Mouse (Mus musculus) small intestine, adult 2 months (tissue): ENCODE data around the gene Ak5. TPM values are rescaled to one million over a fixed set of nuclear protein-coding genes. Genes with fewer than 3 reads are reported as not detected.

Experiments
- H3K27ac ChIP-seq: fragments of 200-500 bp; 2 replicates; pipeline ENCODE4 v1.5.1; 2012; ENCODE audit warnings: low read depth, low read length, control low read depth, inconsistent platforms; ENCODE audit not compliant: insufficient read depth
- H3K27me3 ChIP-seq: fragments of 200-500 bp; 2 replicates; pipeline ENCODE4 v1.6.1; 2012; ENCODE audit warnings: mild to moderate bottlenecking, moderate library complexity, low read length, inconsistent platforms; ENCODE audit not compliant: control insufficient read depth, insufficient read depth
- H3K36me3 ChIP-seq: fragments of 200-500 bp; 2 replicates; pipeline ENCODE4 v1.6.1; 2012; ENCODE audit warnings: mild to moderate bottlenecking, low read length, control low read depth, inconsistent platforms; ENCODE audit not compliant: control insufficient read depth, insufficient read depth
- H3K4me1 ChIP-seq: fragments of 200-500 bp; 2 replicates; pipeline ENCODE4 v1.6.1; 2012; ENCODE audit warnings: low read length, inconsistent platforms, mixed read lengths; ENCODE audit not compliant: control insufficient read depth, insufficient read depth, insufficient read length
- H3K4me3 ChIP-seq: fragments of 200-500 bp; 2 replicates; pipeline ENCODE4 v1.5.1; 2012; ENCODE audit warnings: low read depth, mild to moderate bottlenecking, control low read depth, inconsistent platforms, low read length, moderate library complexity
- CTCF ChIP-seq: fragments of 200-500 bp; IDR thresholded peaks from 2 replicates; pipeline ENCODE4 v1.5.1; 2012; ENCODE audit warnings: low read depth, mild to moderate bottlenecking, control low read depth, inconsistent platforms, low read length, moderate library complexity, mixed read lengths; ENCODE audit not compliant: insufficient replicate concordance, insufficient read length; ENCODE audit errors: extremely low read depth
- POLR2A ChIP-seq: fragments of 200-500 bp; IDR thresholded peaks from 2 replicates; pipeline ENCODE4 v1.6.1; 2012; ENCODE audit warnings: low read depth, mild to moderate bottlenecking, control low read depth, inconsistent platforms, low read length, moderate library complexity
- WGBS: fragments of 180-500 bp; shearing (Covaris S2); methylation state at CpG from one replicate; pipeline ENCODE4 v1.1.7; 2018; 5-methylcytosine and 5-hydroxymethylcytosine counted together
- polyA plus RNA-seq: library from polyadenylated mRNA; depleted of rRNA; stranded (reverse); fragments of >200 nt; gene quantifications from 2 replicates; pipeline ENCODE4 v1.2.3, GENCODE M21; 2012

Gene Ak5
- polyA plus RNA-seq, 1 experiment, result not detected

DNA sequence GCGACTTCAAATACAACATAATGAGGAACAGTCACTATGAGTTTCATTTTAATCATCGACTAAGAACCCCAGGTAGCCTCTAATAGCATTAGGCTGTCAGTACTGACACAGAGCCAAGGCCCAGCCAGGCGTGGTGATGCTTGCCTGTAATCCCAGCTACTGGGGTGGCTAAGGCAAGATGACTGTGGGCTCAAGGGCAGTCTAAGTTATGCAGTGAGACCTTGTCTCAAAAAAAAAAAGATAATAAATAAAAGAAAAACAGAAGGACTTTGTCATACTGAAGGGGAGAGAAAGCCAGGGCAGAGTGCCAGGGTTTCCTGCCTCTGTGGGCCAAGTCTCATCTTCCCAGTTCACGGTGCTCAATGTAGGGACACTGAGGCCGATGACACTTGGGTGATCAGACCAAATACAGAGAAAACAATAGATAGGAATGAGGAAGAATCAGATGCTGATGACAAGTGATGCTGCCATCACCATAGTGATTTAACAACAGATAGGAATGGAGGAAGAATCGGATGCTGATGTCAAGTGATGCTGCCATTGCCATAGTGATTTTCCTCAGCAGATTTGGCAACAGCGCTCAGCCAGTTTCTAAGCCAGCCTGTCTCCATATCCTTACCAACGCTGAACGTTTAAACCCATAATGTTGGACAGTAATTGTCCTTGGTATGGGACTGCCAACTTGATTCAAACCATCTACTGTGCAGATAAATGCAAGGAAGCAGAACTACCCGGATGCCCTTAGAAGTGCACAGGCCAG lies 42.9 kb downstream of the Ak5 start:
- 80% methylated on average over 10 of the region's 10 CpGs for WGBS
- TF ChIP-seq CTCF, result no peak
- TF ChIP-seq POLR2A, result no peak
- no peak overlapping the region for H3K27ac ChIP-seq
- no peak overlapping the region for H3K4me3 ChIP-seq
- H3K4me1 ChIP-seq, result no peaks in the 10 kb centered on the region
- H3K36me3 ChIP-seq, result no peaks in the 10 kb centered on the region
- no peaks in the 10 kb centered on the region for H3K27me3 ChIP-seq

DNA sequence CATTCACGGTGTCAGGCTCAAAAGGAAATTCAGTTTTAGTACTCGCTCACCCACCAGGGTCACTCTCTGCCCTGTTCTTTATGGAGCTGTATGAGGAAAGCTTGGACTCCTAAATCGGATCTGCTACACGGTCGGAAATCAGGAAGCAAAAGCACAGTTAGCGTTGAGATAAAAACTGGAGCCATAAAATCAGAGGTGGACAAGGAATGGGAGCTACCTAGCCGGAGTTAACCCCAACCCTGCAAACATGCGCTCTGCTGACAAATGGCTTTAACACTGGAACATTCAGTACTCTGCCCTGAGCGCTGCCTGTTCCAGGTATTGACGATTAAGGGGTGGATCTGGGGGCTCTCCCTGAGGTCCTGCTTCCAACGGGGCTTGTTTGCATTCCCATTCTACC lies 47.6 kb downstream of the Ak5 start:
- Histone ChIP-seq H3K36me3 (no peaks in the 10 kb centered on the region), H3K4me3 (no peak overlapping the region), H3K4me1 (no peaks in the 10 kb centered on the region), H3K27ac (no peak overlapping the region), H3K27me3 (no peaks in the 10 kb centered on the region)
- WGBS, result 26% methylated on average over 11 of the region's 11 CpGs
- no peak for TF ChIP-seq CTCF
- TF ChIP-seq POLR2A, result no peak

DNA sequence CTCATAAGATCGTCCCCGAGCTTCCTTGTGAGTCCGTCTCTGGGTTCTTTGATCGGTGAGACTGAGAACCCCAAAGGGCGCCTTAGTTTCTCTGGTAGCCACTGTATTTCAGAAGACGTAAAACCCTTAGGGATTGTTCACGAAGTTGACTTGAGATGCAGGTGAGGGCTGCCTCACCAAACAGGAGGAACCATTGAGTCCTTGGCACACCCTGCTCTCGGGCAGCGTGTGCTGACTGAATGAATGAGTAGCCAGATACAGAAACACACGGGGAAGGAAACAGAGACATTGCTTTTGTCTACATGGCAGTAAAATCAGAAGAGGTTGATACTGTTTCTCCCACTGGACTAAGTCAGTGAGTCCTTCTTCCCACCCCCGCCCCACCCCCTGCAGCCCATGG lies 48.1 kb downstream of the Ak5 start:
- no peaks in the 10 kb centered on the region for H3K36me3 ChIP-seq
- 53% methylated on average over 11 of the region's 11 CpGs for WGBS
- no peaks in the 10 kb centered on the region for H3K4me1 ChIP-seq
- no peaks in the 10 kb centered on the region for H3K27me3 ChIP-seq
- H3K4me3 ChIP-seq, result no peak overlapping the region
- TF ChIP-seq POLR2A (no peak), CTCF (no peak)
- no peak overlapping the region for H3K27ac ChIP-seq

DNA sequence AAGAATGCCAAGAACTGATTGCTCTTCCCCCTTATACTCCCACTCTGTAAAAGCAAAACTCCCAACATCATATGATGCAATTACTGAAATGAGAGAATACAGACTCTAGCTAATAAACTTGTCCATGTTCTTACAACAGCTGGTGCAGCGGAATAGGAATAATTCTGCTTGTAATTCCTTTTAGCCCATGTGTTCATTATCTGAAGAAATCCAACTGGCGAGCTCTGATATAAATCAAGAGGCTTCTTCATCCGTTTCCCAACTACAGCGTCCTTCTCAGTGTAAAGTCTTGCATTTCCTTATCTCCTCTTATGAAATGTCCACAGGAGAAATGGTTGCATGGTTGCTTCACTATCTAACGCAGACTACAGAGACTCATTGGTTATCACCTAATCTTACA lies 59.1 kb downstream of the Ak5 start:
- Histone ChIP-seq H3K4me1 (no peaks in the 10 kb centered on the region), H3K4me3 (no peak overlapping the region), H3K27me3 (no peaks in the 10 kb centered on the region), H3K36me3 (no peaks in the 10 kb centered on the region), H3K27ac (no peak overlapping the region)
- WGBS, result 68% methylated on average over 5 of the region's 5 CpGs
- TF ChIP-seq CTCF, result no peak

DNA sequence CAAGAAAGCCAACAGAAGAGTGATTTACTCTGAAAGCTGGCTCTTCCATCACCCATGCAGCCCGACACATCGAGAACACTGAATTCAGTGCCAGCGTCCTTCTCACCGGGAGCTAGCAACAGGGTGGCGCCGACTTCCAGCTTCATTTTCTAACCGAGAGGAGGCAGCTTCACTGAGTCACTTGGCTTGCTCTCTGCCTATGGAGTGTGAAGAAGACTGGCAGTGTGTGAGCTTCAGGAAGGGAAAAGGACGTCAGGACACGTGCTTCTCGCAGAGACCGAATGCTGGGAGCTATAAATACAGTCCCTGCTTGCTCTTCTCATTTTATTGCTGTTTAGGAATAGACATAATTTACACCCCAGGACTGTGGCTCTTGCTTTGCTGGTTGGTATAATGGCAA lies 62.3 kb downstream of the Ak5 start:
- WGBS, result 54% methylated on average over 11 of the region's 11 CpGs
- Histone ChIP-seq H3K4me1 (no peaks in the 10 kb centered on the region), H3K27ac (no peak overlapping the region), H3K27me3 (no peaks in the 10 kb centered on the region), H3K4me3 (no peak overlapping the region), H3K36me3 (no peaks in the 10 kb centered on the region)
- TF ChIP-seq CTCF (no peak), POLR2A (no peak)

DNA sequence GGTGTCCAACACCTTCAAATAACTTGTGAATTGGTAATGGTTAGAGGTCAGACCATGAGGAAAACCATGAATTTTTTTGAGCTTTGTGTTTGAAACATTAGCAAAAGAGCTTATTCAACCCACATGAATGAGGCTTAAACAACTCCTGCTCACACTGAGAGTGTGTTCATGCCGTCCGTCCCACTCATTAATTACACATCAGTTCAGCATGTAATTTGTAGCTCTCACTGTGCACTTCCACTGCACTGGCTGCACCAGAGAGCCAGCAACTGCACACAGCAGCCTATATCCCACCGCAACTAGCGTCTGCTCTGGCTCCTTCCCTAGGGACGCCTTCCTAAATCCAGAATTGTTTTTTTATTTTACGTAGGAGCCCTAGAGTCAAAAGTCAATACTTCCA lies 68.5 kb downstream of the Ak5 start:
- Histone ChIP-seq H3K36me3 (no peaks in the 10 kb centered on the region), H3K27me3 (no peaks in the 10 kb centered on the region), H3K4me3 (no peak overlapping the region), H3K4me1 (no peaks in the 10 kb centered on the region), H3K27ac (no peak overlapping the region)
- no peak for TF ChIP-seq POLR2A
- TF ChIP-seq CTCF, result no peak
- whole genome bisulfite sequencing, result 76% methylated on average over 6 of the region's 6 CpGs

DNA sequence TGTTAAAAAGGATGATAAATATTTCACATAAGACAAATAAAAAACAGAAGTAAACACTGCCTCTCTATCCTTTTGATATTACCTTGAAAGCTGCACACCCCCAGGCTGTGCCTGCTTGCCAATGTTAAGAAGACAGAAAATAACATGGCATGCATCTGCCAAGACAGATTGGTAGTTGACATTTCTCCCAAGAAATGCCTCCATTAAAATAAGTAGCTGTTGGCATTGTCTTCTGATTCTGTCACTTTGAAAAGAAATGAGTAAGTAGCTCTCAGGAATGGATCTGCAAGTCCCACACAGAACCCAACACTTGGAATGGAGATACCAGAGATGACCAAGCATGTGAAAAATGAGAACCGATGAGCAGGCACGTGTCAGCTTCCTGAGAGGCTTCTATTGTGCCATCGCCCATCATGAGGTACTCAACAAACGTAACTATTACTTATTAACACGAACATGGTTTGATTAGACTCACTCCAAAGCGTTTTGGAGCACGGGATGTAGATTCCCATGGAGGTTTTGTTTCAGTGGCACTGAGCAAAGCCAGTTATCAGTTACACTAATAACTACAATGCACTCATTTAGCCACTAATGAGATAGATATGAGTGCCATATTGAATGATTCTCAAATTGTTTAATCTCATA lies 71.6 kb downstream of the Ak5 start:
- 61% methylated on average over 7 of the region's 7 CpGs for WGBS
- Histone ChIP-seq H3K27me3 (no peaks in the 10 kb centered on the region), H3K27ac (no peak overlapping the region), H3K4me3 (no peak overlapping the region), H3K4me1 (no peaks in the 10 kb centered on the region), H3K36me3 (no peaks in the 10 kb centered on the region)
- TF ChIP-seq POLR2A, result no peak
- no peak for TF ChIP-seq CTCF
